Mouse (Mus musculus): Measurements from ENCODE around the gene Olfr883. TPM values are rescaled to one million over a fixed set of nuclear protein-coding genes. Genes with fewer than 3 reads are reported as not detected.

Gene Olfr883
- polyA plus RNA-seq (2015; fragmentation: Nextera tagmentation; extraction: Ambion mirVana): not detected in 2 replicates

- ATAC-seq: no peak
- no peaks in the 10 kb centered on the region for H3K4me1 ChIP-seq (ENCODE audit: control insufficient read depth, insufficient read depth, low read length)
- H3K9me3 ChIP-seq (ENCODE audit: control insufficient read depth, low read length): no peaks in the 10 kb centered on the region
- no peak within 1 kb of the TSS for H3K4me3 ChIP-seq (ENCODE audit: low read length)
- no peak within 1 kb of the TSS for H3K27ac ChIP-seq (ENCODE audit: low read length)
- H3K4me2 ChIP-seq (ENCODE audit: low read depth, low read length): no peak within 1 kb of the TSS
- no peaks in the 10 kb centered on the region for H3K27me3 ChIP-seq (replicated peaks; ENCODE audit: control insufficient read depth, insufficient read depth, low read length)
- 88% methylated on average over 1 of the region's 1 CpGs for WGBS
- no peak within 1 kb of the TSS for H3K9ac ChIP-seq (ENCODE audit: low read depth, low read length)
- H3K36me3 ChIP-seq (ENCODE audit: control insufficient read depth, insufficient read depth, low read length): no peaks in the 10 kb centered on the region
Measured at GRCm38 (mm10) chr9:38025508-38025907, at the start of gene Olfr883. Olfr883 (plus strand) TSS chr9:38025808.

- ATAC-seq: no peak
- Histone ChIP-seq H3K9me3 (ENCODE audit: control insufficient read depth, low read length) (no peaks in the 10 kb centered on the region), H3K36me3 (ENCODE audit: control insufficient read depth, insufficient read depth, low read length) (no peaks in the 10 kb centered on the region), H3K27ac (ENCODE audit: low read length) (no peak within 1 kb of the TSS), H3K4me1 (ENCODE audit: control insufficient read depth, insufficient read depth, low read length) (no peaks in the 10 kb centered on the region), H3K9ac (ENCODE audit: low read depth, low read length) (no peak within 1 kb of the TSS), H3K4me3 (ENCODE audit: low read length) (no peak within 1 kb of the TSS), H3K27me3 (replicated peaks; ENCODE audit: control insufficient read depth, insufficient read depth, low read length) (no peaks in the 10 kb centered on the region), H3K4me2 (ENCODE audit: low read depth, low read length) (no peak within 1 kb of the TSS)
Measured at GRCm38 (mm10) chr9:37991525-37991924, 34.1 kb upstream of the Olfr883 start, which contains the start of gene Olfr881. Olfr881 (plus strand) TSS chr9:37991825.

- no peaks in the 10 kb centered on the region for H3K36me3 ChIP-seq (ENCODE audit: control insufficient read depth, insufficient read depth, low read length)
- no peak overlapping the region for H3K4me3 ChIP-seq (ENCODE audit: low read length)
- ATAC-seq: no peak
- H3K9ac ChIP-seq (ENCODE audit: low read depth, low read length): no peak overlapping the region
- 37% methylated on average over 2 of the region's 2 CpGs for WGBS
- H3K27ac ChIP-seq (ENCODE audit: low read length): no peak overlapping the region
- H3K27me3 ChIP-seq (replicated peaks; ENCODE audit: control insufficient read depth, insufficient read depth, low read length): no peaks in the 10 kb centered on the region
- H3K9me3 ChIP-seq (ENCODE audit: control insufficient read depth, low read length): no peaks in the 10 kb centered on the region
- H3K4me1 ChIP-seq (ENCODE audit: control insufficient read depth, insufficient read depth, low read length): no peaks in the 10 kb centered on the region
- no peak overlapping the region for H3K4me2 ChIP-seq (ENCODE audit: low read depth, low read length)
Measured at GRCm38 (mm10) chr9:37998581-37999204, 26.9 kb upstream of the Olfr883 start.

- whole genome bisulfite sequencing: 44% methylated on average over 1 of the region's 1 CpGs
- Histone ChIP-seq H3K4me1 (ENCODE audit: control insufficient read depth, insufficient read depth, low read length) (no peaks in the 10 kb centered on the region), H3K9me3 (ENCODE audit: control insufficient read depth, low read length) (no peaks in the 10 kb centered on the region), H3K27ac (ENCODE audit: low read length) (no peak overlapping the region), H3K9ac (ENCODE audit: low read depth, low read length) (no peak overlapping the region), H3K4me3 (ENCODE audit: low read length) (no peak overlapping the region), H3K27me3 (replicated peaks; ENCODE audit: control insufficient read depth, insufficient read depth, low read length) (no peaks in the 10 kb centered on the region), H3K36me3 (ENCODE audit: control insufficient read depth, insufficient read depth, low read length) (no peaks in the 10 kb centered on the region), H3K4me2 (ENCODE audit: low read depth, low read length) (no peak overlapping the region)
- ATAC-seq: no peak
Measured at GRCm38 (mm10) chr9:38000021-38000420, 25.6 kb upstream of the Olfr883 start.

GRCm38 (mm10) chr9:38046255-38046654, 20.6 kb downstream of the Olfr883 start, which contains the start of gene Olfr884:
Olfr884 (plus strand) TSS chr9:38046555.
- H3K27me3 ChIP-seq (replicated peaks; ENCODE audit: control insufficient read depth, insufficient read depth, low read length): no peaks in the 10 kb centered on the region
- WGBS: 65% methylated on average over 1 of the region's 1 CpGs
- H3K4me2 ChIP-seq (ENCODE audit: low read depth, low read length): no peak within 1 kb of the TSS
- H3K4me1 ChIP-seq (ENCODE audit: control insufficient read depth, insufficient read depth, low read length): no peaks in the 10 kb centered on the region
- H3K4me3 ChIP-seq (ENCODE audit: low read length): no peak within 1 kb of the TSS
- H3K9me3 ChIP-seq (ENCODE audit: control insufficient read depth, low read length): no peaks in the 10 kb centered on the region
- no peak within 1 kb of the TSS for H3K27ac ChIP-seq (ENCODE audit: low read length)
- no peaks in the 10 kb centered on the region for H3K36me3 ChIP-seq (ENCODE audit: control insufficient read depth, insufficient read depth, low read length)
- no peak for ATAC-seq
- H3K9ac ChIP-seq (ENCODE audit: low read depth, low read length): no peak within 1 kb of the TSS

GRCm38 (mm10) chr9:38061022-38061421, 35.4 kb downstream of the Olfr883 start, which contains the start of gene Olfr885:
Olfr885 (plus strand) TSS chr9:38061322.
- 85% methylated on average over 3 of the region's 3 CpGs for WGBS
- no peak for ATAC-seq
- no peaks in the 10 kb centered on the region for H3K9me3 ChIP-seq (ENCODE audit: control insufficient read depth, low read length)

More at GRCm38 (mm10) chr9:38061022-38061421, 35.4 kb downstream of the Olfr883 start, which contains the start of gene Olfr885:
- H3K9ac ChIP-seq (ENCODE audit: low read depth, low read length): no peak within 1 kb of the TSS
- no peaks in the 10 kb centered on the region for H3K4me1 ChIP-seq (ENCODE audit: control insufficient read depth, insufficient read depth, low read length)
- no peaks in the 10 kb centered on the region for H3K27me3 ChIP-seq (replicated peaks; ENCODE audit: control insufficient read depth, insufficient read depth, low read length)
- H3K36me3 ChIP-seq (ENCODE audit: control insufficient read depth, insufficient read depth, low read length): no peaks in the 10 kb centered on the region
- no peak within 1 kb of the TSS for H3K4me3 ChIP-seq (ENCODE audit: low read length)
- no peak within 1 kb of the TSS for H3K27ac ChIP-seq (ENCODE audit: low read length)
- no peak within 1 kb of the TSS for H3K4me2 ChIP-seq (ENCODE audit: low read depth, low read length)

Other genes with a start within 250 kb of the Olfr883 start
- not detected in 2 replicates for gene Olfr876, start 222.8 kb upstream of the Olfr883 start, polyA plus RNA-seq (2015; fragmentation: Nextera tagmentation; extraction: Ambion mirVana)
- gene Olfr877, start 171.5 kb upstream of the Olfr883 start, polyA plus RNA-seq (2015; fragmentation: Nextera tagmentation; extraction: Ambion mirVana): not detected in 2 replicates
- gene Olfr145, start 129.1 kb upstream of the Olfr883 start, polyA plus RNA-seq (2015; fragmentation: Nextera tagmentation; extraction: Ambion mirVana): not detected in 2 replicates
- gene Olfr878, start 108.0 kb upstream of the Olfr883 start, polyA plus RNA-seq (2015; fragmentation: Nextera tagmentation; extraction: Ambion mirVana): not detected in 2 replicates
- not detected in 2 replicates for gene Olfr881, start 34.0 kb upstream of the Olfr883 start, polyA plus RNA-seq (2015; fragmentation: Nextera tagmentation; extraction: Ambion mirVana)
- gene Olfr884, start 20.7 kb downstream of the Olfr883 start, polyA plus RNA-seq (2015; fragmentation: Nextera tagmentation; extraction: Ambion mirVana): not detected in 2 replicates
- not detected in 2 replicates for gene Olfr885, start 35.5 kb downstream of the Olfr883 start, polyA plus RNA-seq (2015; fragmentation: Nextera tagmentation; extraction: Ambion mirVana)
- gene Olfr887, start 58.3 kb downstream of the Olfr883 start, polyA plus RNA-seq (2015; fragmentation: Nextera tagmentation; extraction: Ambion mirVana): not detected in 2 replicates
- gene Olfr888, start 82.3 kb downstream of the Olfr883 start, polyA plus RNA-seq (2015; fragmentation: Nextera tagmentation; extraction: Ambion mirVana): not detected in 2 replicates
- gene Olfr889, start 89.4 kb downstream of the Olfr883 start, polyA plus RNA-seq (2015; fragmentation: Nextera tagmentation; extraction: Ambion mirVana): 0.04 TPM in 2 replicates
- not detected in 2 replicates for gene Olfr890, start 116.7 kb downstream of the Olfr883 start, polyA plus RNA-seq (2015; fragmentation: Nextera tagmentation; extraction: Ambion mirVana)
- gene Olfr891, start 155.0 kb downstream of the Olfr883 start, polyA plus RNA-seq (2015; fragmentation: Nextera tagmentation; extraction: Ambion mirVana): not detected in 2 replicates
- not detected in 2 replicates for gene Olfr893, start 182.6 kb downstream of the Olfr883 start, polyA plus RNA-seq (2015; fragmentation: Nextera tagmentation; extraction: Ambion mirVana)
- not detected in 2 replicates for gene Olfr894, start 192.2 kb downstream of the Olfr883 start, polyA plus RNA-seq (2015; fragmentation: Nextera tagmentation; extraction: Ambion mirVana)
- not detected in 2 replicates for gene Olfr143, start 227.0 kb downstream of the Olfr883 start, polyA plus RNA-seq (2015; fragmentation: Nextera tagmentation; extraction: Ambion mirVana)
- not detected in 2 replicates for gene Olfr895, start 242.0 kb downstream of the Olfr883 start, polyA plus RNA-seq (2015; fragmentation: Nextera tagmentation; extraction: Ambion mirVana)

All from intestine, embryonic 16.5 days (tissue).